Mouse (Mus musculus) heart, adult 2 months (tissue): ENCODE results near the gene Ccdc163. TPM values are rescaled to one million over a fixed set of nuclear protein-coding genes. Genes with fewer than 3 reads are reported as not detected.

Experiments used
- DNase-seq, 2 experiments: peaks; one replicate each; pipeline ENCODE4 v3.0.0; 2021
- H3K27ac ChIP-seq: fragments of 200-600 bp; 2 replicates; pipeline ENCODE4 v1.8.1; 2022
- H3K27me3 ChIP-seq: fragments of 200-500 bp; 2 replicates; pipeline ENCODE4 v1.6.1; 2012; ENCODE audit warnings: mild to moderate bottlenecking, low read length, inconsistent platforms, mixed read lengths; ENCODE audit not compliant: control insufficient read depth, insufficient read depth
- H3K36me3 ChIP-seq: fragments of 200-500 bp; 2 replicates; pipeline ENCODE4 v1.6.1; 2012; ENCODE audit warnings: low read length, inconsistent platforms; ENCODE audit not compliant: control insufficient read depth, insufficient read depth
- H3K4me1 ChIP-seq: fragments of 200-500 bp; 2 replicates; pipeline ENCODE4 v1.6.1; 2011; ENCODE audit warnings: low read length; ENCODE audit not compliant: control insufficient read depth, insufficient read depth
- H3K4me3 ChIP-seq: fragments of 200-600 bp; 2 replicates; pipeline ENCODE4 v1.8.1; 2022
- H3K79me2 ChIP-seq: fragments of 200-500 bp; replicated peaks from 2 replicates; pipeline ENCODE4 v1.6.1; 2012; ENCODE audit warnings: mild to moderate bottlenecking, inconsistent platforms, low read length, moderate library complexity, mixed read lengths; ENCODE audit not compliant: control insufficient read depth, insufficient read depth
- H3K9ac ChIP-seq: fragments of 200-500 bp; 2 replicates; pipeline ENCODE4 v1.6.1; 2012; ENCODE audit warnings: low read depth, mild to moderate bottlenecking, control low read depth, inconsistent platforms, low read length, mixed read lengths
- CTCF ChIP-seq: fragments of 200-600 bp; IDR thresholded peaks from 2 replicates; pipeline ENCODE4 v1.8.1; 2022; ENCODE audit warnings: antibody characterized with exemption, mild to moderate bottlenecking, moderate library complexity
- EP300 ChIP-seq: fragments of 200-500 bp; IDR thresholded peaks from 2 replicates; pipeline ENCODE4 v1.6.1; 2011; ENCODE audit warnings: low read depth, low read length, control low read depth; ENCODE audit not compliant: insufficient read depth
- POLR2A ChIP-seq: fragments of 200-500 bp; IDR thresholded peaks from 2 replicates; pipeline ENCODE4 v1.6.1; 2011; ENCODE audit warnings: mild to moderate bottlenecking, low read depth, low read length, control low read depth; ENCODE audit not compliant: insufficient read depth
- WGBS: fragments of 180-500 bp; shearing (Covaris S2); methylation state at CpG from one replicate; pipeline ENCODE4 v1.1.7; 2018; 5-methylcytosine and 5-hydroxymethylcytosine counted together
- intact Hi-C: fragments of 180-260 bp; cut with DNase I; formaldehyde crosslinking; loops from one replicate; pipeline ENCODE4 v1.15.1; 2025
- polyA plus RNA-seq: library from polyadenylated mRNA; depleted of rRNA; stranded (reverse); fragments of >200 nt; gene quantifications from 2 replicates; pipeline ENCODE4 v1.2.3, GENCODE M21; 2012
- total RNA-seq, 2 experiments: library from RNA; stranded (reverse); gene quantifications; 2 replicates each; pipeline ENCODE4 v1.2.3; 2021

The Ccdc163 gene
- total and polyA plus RNA-seq, 3 experiments: 4.3 to 17.2 (median 5.5) TPM

- no peak for DNase-seq
- peak overlapping the region; percentile 71 for H3K4me3 ChIP-seq
- intact Hi-C loops: no loop called here
- H3K27ac ChIP-seq: peak overlapping the region; percentile 76
- H3K4me1 ChIP-seq: no peaks in the 10 kb centered on the region
- no peaks in the 10 kb centered on the region for H3K36me3 ChIP-seq
- no peaks in the 10 kb centered on the region for H3K27me3 ChIP-seq
- 8% methylated on average over 9 of the region's 9 CpGs for WGBS
- TF ChIP-seq EP300: no peak
- no peak for TF ChIP-seq POLR2A
- TF ChIP-seq CTCF: no peak
- H3K79me2 ChIP-seq: no peaks in the 10 kb centered on the region
- peak overlapping the region; percentile 3; the same call in 1 of the 2 replicates for H3K9ac ChIP-seq
These were observed 643 bp upstream of the Ccdc163 start for GRCm38 (mm10) chr4:116707666-116708065.

- TF ChIP-seq EP300 (no peak), CTCF (no peak), POLR2A (no peak)
- peak overlapping the region; percentile 67 for H3K4me3 ChIP-seq
- H3K9ac ChIP-seq: peak overlapping the region; percentile 20
- peak overlapping the region; percentile 50 for H3K27ac ChIP-seq
- no peaks in the 10 kb centered on the region for H3K4me1 ChIP-seq
- WGBS: 5% methylated on average over 9 of the region's 9 CpGs
- no peaks in the 10 kb centered on the region for H3K36me3 ChIP-seq
- intact Hi-C loops: no loop called here
- no peaks in the 10 kb centered on the region for H3K79me2 ChIP-seq
- no peak for DNase-seq
- H3K27me3 ChIP-seq: no peaks in the 10 kb centered on the region
These were observed 582 bp downstream of the Ccdc163 start for GRCm38 (mm10) chr4:116708791-116709390.

DNA sequence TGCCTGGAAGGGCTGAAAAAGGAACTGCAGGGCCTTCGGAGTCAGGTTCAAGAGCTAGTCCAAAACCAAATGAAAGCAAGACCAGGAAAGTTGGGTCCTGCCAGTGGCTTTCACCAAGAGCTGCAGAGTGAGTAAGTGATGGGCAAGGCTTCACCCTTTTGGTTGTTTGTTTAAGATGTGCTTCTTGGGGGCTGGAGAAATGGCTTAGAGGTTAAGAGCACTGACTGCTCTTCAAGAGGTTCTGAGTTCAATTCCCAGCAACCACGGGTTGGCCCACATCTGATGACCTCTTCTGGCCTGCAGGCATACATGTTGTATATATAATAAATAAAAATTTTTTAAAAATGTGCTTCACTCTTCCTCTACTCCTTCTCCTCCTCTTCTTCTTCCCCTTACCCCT is 1.8 kb downstream of the Ccdc163 start:
- H3K4me1 ChIP-seq: no peaks in the 10 kb centered on the region
- H3K36me3 ChIP-seq: no peaks in the 10 kb centered on the region
- DNase-seq: no peak
- H3K4me3 ChIP-seq: no peak overlapping the region
- no peaks in the 10 kb centered on the region for H3K27me3 ChIP-seq
- intact Hi-C loops: loop anchor here (10.0 kb wide), 1 partner anchor 415 kb away; the partner anchor contains the start of genes Btbd19 and Tctex1d4
- 81% methylated on average over 2 of the region's 2 CpGs for WGBS
- H3K27ac ChIP-seq: no peak overlapping the region
- H3K79me2 ChIP-seq: no peaks in the 10 kb centered on the region
- H3K9ac ChIP-seq: no peak overlapping the region
- TF ChIP-seq EP300 (no peak), CTCF (no peak), POLR2A (no peak)

GRCm38 (mm10) chr4:116712536-116712935 is 4.2 kb downstream of the Ccdc163 start:
- TF ChIP-seq CTCF (no peak), POLR2A (no peak), EP300 (no peak)
- intact Hi-C loops: loop anchor here (10.0 kb wide), 1 partner anchor 412 kb away; the partner anchor contains the start of genes Btbd19 and Tctex1d4
- 79% methylated on average over 1 of the region's 1 CpGs for WGBS

DNA sequence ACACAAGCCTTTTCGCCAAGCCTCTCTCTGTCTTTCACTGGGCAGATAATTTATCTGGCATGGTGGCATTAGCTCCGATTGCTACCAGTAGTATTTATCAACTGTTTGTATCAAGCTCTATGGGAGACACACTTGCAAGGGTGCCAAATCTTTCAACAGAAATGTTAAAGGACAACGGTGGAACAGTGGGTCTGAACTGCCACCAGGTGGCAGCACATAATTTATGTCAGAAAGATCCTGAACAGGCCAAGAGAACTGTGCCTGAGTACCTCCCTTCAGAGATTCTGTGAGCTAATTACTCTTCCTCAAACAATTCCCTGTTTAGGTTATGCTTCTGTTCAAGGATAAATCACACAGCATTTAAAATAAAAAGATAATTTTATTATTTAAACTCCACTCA is 11.1 kb downstream of the Ccdc163 start:
- DNase-seq: peak; percentile 53 to 64
- TF ChIP-seq EP300 (0 out of 2 replicates have a peak, but pooled peaks have one; percentile 22), CTCF (peak; percentile 95), POLR2A (no peak)
- intact Hi-C loops: loop anchor here (1.0 to 10.0 kb wide), 4 partner anchors 70 to 405 kb away; partner anchors contain the start of genes Btbd19, Mutyh, Tctex1d4 and Toe1

More at GRCm38 (mm10) chr4:116712536-116712935, 4.2 kb downstream of the Ccdc163 start:
- Histone ChIP-seq H3K36me3 (no peaks in the 10 kb centered on the region), H3K27me3 (no peaks in the 10 kb centered on the region), H3K79me2 (no peaks in the 10 kb centered on the region), H3K4me1 (no peaks in the 10 kb centered on the region), H3K27ac (no peak overlapping the region), H3K4me3 (no peak overlapping the region), H3K9ac (no peak overlapping the region)
- no peak for DNase-seq

More for the DNA sequence above, 11.1 kb downstream of the Ccdc163 start:
- Histone ChIP-seq H3K4me1 (peaks cover 2% of the 10 kb centered on the region; the same call in 1 of the 2 replicates), H3K27me3 (no peaks in the 10 kb centered on the region), H3K36me3 (no peaks in the 10 kb centered on the region), H3K27ac (no peak overlapping the region), H3K9ac (no peak overlapping the region), H3K79me2 (no peaks in the 10 kb centered on the region), H3K4me3 (no peak overlapping the region)
- 12% methylated on average over 3 of the region's 3 CpGs for WGBS
